Mouse (Mus musculus): ENCODE measurements around the gene Cdc42bpg. TPM values are rescaled to one million over a fixed set of nuclear protein-coding genes. Genes with fewer than 3 reads are reported as not detected.

The Cdc42bpg gene
- polyA plus RNA-seq, 2 experiments = 0.32 to 2.1 TPM

DNA sequence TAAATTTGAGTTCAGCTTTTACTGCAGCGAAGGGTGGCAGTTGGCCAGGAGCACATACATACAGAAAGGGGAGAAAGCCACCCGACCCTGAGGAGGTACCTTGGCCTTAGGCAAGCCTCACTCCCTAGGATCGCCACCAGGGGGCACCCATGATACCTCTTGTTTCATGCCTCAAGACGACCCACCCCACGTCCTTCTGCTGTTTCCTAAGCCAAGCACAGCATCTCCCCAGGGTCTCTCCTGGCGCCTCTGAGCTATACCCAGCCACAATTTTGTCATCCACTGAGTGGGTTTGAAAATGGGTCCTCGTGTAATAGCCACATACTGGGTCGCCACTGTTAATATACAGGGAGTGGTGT, 38.1 kb upstream of the Cdc42bpg start:
- no peak overlapping the region for H3K9ac ChIP-seq (replicated peaks)
- H3K27me3 ChIP-seq (ENCODE audit: control insufficient read depth, insufficient read depth, low read length) = no peaks in the 10 kb centered on the region
- TF ChIP-seq CTCF (IDR thresholded peaks at IDR 0.05; ENCODE audit: low read depth) = peak; percentile 97
- TF ChIP-seq EP300 (IDR thresholded peaks at IDR 0.05; ENCODE audit: low read depth) = no peak
- H3K4me2 ChIP-seq (ENCODE audit: low read depth) = no peak overlapping the region
- no peak overlapping the region for H3K27ac ChIP-seq
- no peaks in the 10 kb centered on the region; a peak in 1 of 4 replicates for H3K4me1 ChIP-seq (replicated peaks; ENCODE audit: control insufficient read depth in 2 of 2, insufficient read depth in 2 of 2, low read length in 1 of 2)
- no peaks in the 10 kb centered on the region for H3K36me3 ChIP-seq (replicated peaks; ENCODE audit: control insufficient read depth, insufficient read depth, low read depth)
- H3K9me3 ChIP-seq (ENCODE audit: control insufficient read depth, low read length) = no peaks in the 10 kb centered on the region
- ATAC-seq (ENCODE audit: insufficient read depth) (peak; percentile 47; the same call in 1 of the 2 replicates), DNase-seq (ENCODE audit: low read depth in 3 of 3, low spot score in 3 of 3) (peak; percentile 70 to 77 (median 71))
- H3K4me3 ChIP-seq (ENCODE audit: insufficient read depth in 1 of 2, low read depth in 2 of 2, low read length in 2 of 2) = no peak overlapping the region
- WGBS (ENCODE audit: insufficient replicate concordance) = 13% methylated on average over 8 of the region's 8 CpGs

- no peak overlapping the region for H3K4me2 ChIP-seq (ENCODE audit: low read depth)
- no peak overlapping the region for H3K9ac ChIP-seq (replicated peaks)
- H3K9me3 ChIP-seq (ENCODE audit: control insufficient read depth, low read length) = no peaks in the 10 kb centered on the region
- ATAC-seq (ENCODE audit: insufficient read depth) = no peak
- no peak for TF ChIP-seq CTCF (IDR thresholded peaks at IDR 0.05; ENCODE audit: low read depth)
- TF ChIP-seq EP300 (IDR thresholded peaks at IDR 0.05; ENCODE audit: low read depth) = no peak
- DNase-seq (ENCODE audit: low read depth in 3 of 3, low spot score in 3 of 3) = no peak
- H3K36me3 ChIP-seq (replicated peaks; ENCODE audit: control insufficient read depth, insufficient read depth, low read depth) = no peaks in the 10 kb centered on the region
- no peaks in the 10 kb centered on the region for H3K27me3 ChIP-seq (ENCODE audit: control insufficient read depth, insufficient read depth, low read length)
- no peak overlapping the region for H3K4me3 ChIP-seq (ENCODE audit: insufficient read depth in 1 of 2, low read depth in 2 of 2, low read length in 2 of 2)
- 61% methylated on average over 7 of the region's 7 CpGs for WGBS (ENCODE audit: insufficient replicate concordance)
- H3K27ac ChIP-seq = no peak overlapping the region
- H3K4me1 ChIP-seq (replicated peaks; ENCODE audit: control insufficient read depth in 2 of 2, insufficient read depth in 2 of 2, low read length in 1 of 2) = no peaks in the 10 kb centered on the region; a peak in 1 of 4 replicates
These were observed 37.6 kb upstream of the Cdc42bpg start for GRCm38 (mm10) chr19:6268670-6269132.

- Histone ChIP-seq H3K9me3 (ENCODE audit: control insufficient read depth, low read length) (no peaks in the 10 kb centered on the region), H3K27me3 (ENCODE audit: control insufficient read depth, insufficient read depth, low read length) (no peaks in the 10 kb centered on the region), H3K36me3 (replicated peaks; ENCODE audit: control insufficient read depth, insufficient read depth, low read depth) (no peaks in the 10 kb centered on the region), H3K9ac (replicated peaks) (no peak overlapping the region), H3K27ac (no peak overlapping the region), H3K4me1 (replicated peaks; ENCODE audit: control insufficient read depth in 2 of 2, insufficient read depth in 2 of 2, low read length in 1 of 2) (no peaks in the 10 kb centered on the region; a peak in 1 of 4 replicates), H3K4me2 (ENCODE audit: low read depth) (no peak overlapping the region), H3K4me3 (ENCODE audit: insufficient read depth in 1 of 2, low read depth in 2 of 2, low read length in 2 of 2) (no peak overlapping the region)
- no peak for DNase-seq (ENCODE audit: low read depth in 3 of 3, low spot score in 3 of 3)
- TF ChIP-seq CTCF (IDR thresholded peaks at IDR 0.05; ENCODE audit: low read depth) (no peak), EP300 (IDR thresholded peaks at IDR 0.05; ENCODE audit: low read depth) (no peak)
- ATAC-seq (ENCODE audit: insufficient read depth) = no peak
- WGBS (ENCODE audit: insufficient replicate concordance) = 75% methylated on average over 8 of the region's 8 CpGs
These were observed 36.3 kb upstream of the Cdc42bpg start for GRCm38 (mm10) chr19:6269798-6270475.

GRCm38 (mm10) chr19:6270661-6271060, 35.6 kb upstream of the Cdc42bpg start:
- 65% methylated on average over 9 of the region's 9 CpGs for WGBS (ENCODE audit: insufficient replicate concordance)
- Histone ChIP-seq H3K9ac (replicated peaks) (no peak overlapping the region), H3K4me2 (ENCODE audit: low read depth) (no peak overlapping the region), H3K27me3 (ENCODE audit: control insufficient read depth, insufficient read depth, low read length) (no peaks in the 10 kb centered on the region), H3K9me3 (ENCODE audit: control insufficient read depth, low read length) (no peaks in the 10 kb centered on the region), H3K36me3 (replicated peaks; ENCODE audit: control insufficient read depth, insufficient read depth, low read depth) (no peaks in the 10 kb centered on the region), H3K4me3 (ENCODE audit: insufficient read depth in 1 of 2, low read depth in 2 of 2, low read length in 2 of 2) (no peak overlapping the region), H3K4me1 (replicated peaks; ENCODE audit: control insufficient read depth in 2 of 2, insufficient read depth in 2 of 2, low read length in 1 of 2) (peaks cover 4 to 5% of the 10 kb centered on the region in 2 experiments), H3K27ac (no peak overlapping the region)
- DNase-seq (ENCODE audit: low read depth in 3 of 3, low spot score in 3 of 3) (no peak), ATAC-seq (ENCODE audit: insufficient read depth) (no peak)
- TF ChIP-seq EP300 (IDR thresholded peaks at IDR 0.05; ENCODE audit: low read depth) (no peak), CTCF (IDR thresholded peaks at IDR 0.05; ENCODE audit: low read depth) (no peak)

DNA sequence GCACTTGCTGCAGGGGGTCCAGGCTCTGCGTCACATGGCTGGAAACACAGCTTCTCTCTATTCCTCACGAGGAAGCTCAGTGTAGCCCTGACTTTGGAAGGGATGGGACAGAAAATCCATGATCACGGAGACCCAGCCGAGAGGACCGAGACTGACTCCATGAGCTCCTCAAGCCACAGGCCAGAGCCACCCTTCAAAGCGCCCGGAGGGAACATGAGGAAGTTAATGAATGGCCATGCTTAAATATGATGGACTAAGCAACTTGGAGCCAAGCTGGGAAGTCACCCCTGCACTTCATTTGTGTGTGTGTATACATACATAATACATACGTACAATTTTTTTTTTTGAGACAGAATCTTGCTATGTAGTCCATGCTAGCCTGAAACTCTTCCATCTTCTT, 35.0 kb upstream of the Cdc42bpg start:
- Histone ChIP-seq H3K4me3 (ENCODE audit: insufficient read depth in 1 of 2, low read depth in 2 of 2, low read length in 2 of 2) (no peak overlapping the region), H3K4me1 (replicated peaks; ENCODE audit: control insufficient read depth in 2 of 2, insufficient read depth in 2 of 2, low read length in 1 of 2) (peaks cover 6 to 11% of the 10 kb centered on the region in 2 experiments), H3K9ac (replicated peaks) (no peak overlapping the region), H3K27me3 (ENCODE audit: control insufficient read depth, insufficient read depth, low read length) (no peaks in the 10 kb centered on the region), H3K9me3 (ENCODE audit: control insufficient read depth, low read length) (no peaks in the 10 kb centered on the region), H3K4me2 (ENCODE audit: low read depth) (no peak overlapping the region), H3K27ac (no peak overlapping the region), H3K36me3 (replicated peaks; ENCODE audit: control insufficient read depth, insufficient read depth, low read depth) (no peaks in the 10 kb centered on the region)
- no peak for ATAC-seq (ENCODE audit: insufficient read depth)
- DNase-seq (ENCODE audit: low read depth in 3 of 3, low spot score in 3 of 3) = no peak
- 67% methylated on average over 8 of the region's 8 CpGs for WGBS (ENCODE audit: insufficient replicate concordance)
- no peak for TF ChIP-seq CTCF (IDR thresholded peaks at IDR 0.05; ENCODE audit: low read depth)
- no peak for TF ChIP-seq EP300 (IDR thresholded peaks at IDR 0.05; ENCODE audit: low read depth)
